Mouse (Mus musculus): ENCODE results near the gene Rps6kb2. TPM values are rescaled to one million over a fixed set of nuclear protein-coding genes. Genes with fewer than 3 reads are reported as not detected.
A peak's percentile ranks its signal among the peaks of the same experiment; 100 is the strongest.

The Rps6kb2 gene
- polyA plus RNA-seq, 1 experiment, result 35.9 TPM

GRCm38 (mm10) chr19:4114551-4114950, 48.6 kb downstream of the Rps6kb2 start:
- no peak overlapping the region for H3K27ac ChIP-seq (ENCODE audit: insufficient read depth, low read length)
- no peak overlapping the region for H3K4me3 ChIP-seq (ENCODE audit: insufficient read depth, low read length)
- TF ChIP-seq CTCF (IDR thresholded peaks at IDR 0.05; ENCODE audit: borderline replicate concordance, insufficient read depth, low read length), result no peak
- no peak for TF ChIP-seq POLR2A (IDR thresholded peaks at IDR 0.05; ENCODE audit: low read depth, low read length)
- 0 out of 2 replicates have a peak, but pooled peaks cover 2% of the 10 kb centered on the region for H3K4me1 ChIP-seq (ENCODE audit: control insufficient read depth, insufficient read depth, low read length)

GRCm38 (mm10) chr19:4113806-4114230, 49.3 kb downstream of the Rps6kb2 start:
- TF ChIP-seq POLR2A (IDR thresholded peaks at IDR 0.05; ENCODE audit: low read depth, low read length) (no peak), CTCF (IDR thresholded peaks at IDR 0.05; ENCODE audit: borderline replicate concordance, insufficient read depth, low read length) (no peak)
- H3K4me1 ChIP-seq (ENCODE audit: control insufficient read depth, insufficient read depth, low read length), result 0 out of 2 replicates have a peak, but pooled peaks cover 2% of the 10 kb centered on the region
- peak overlapping the region; percentile 21 for H3K27ac ChIP-seq (ENCODE audit: insufficient read depth, low read length)
- H3K4me3 ChIP-seq (ENCODE audit: insufficient read depth, low read length), result no peak overlapping the region

DNA sequence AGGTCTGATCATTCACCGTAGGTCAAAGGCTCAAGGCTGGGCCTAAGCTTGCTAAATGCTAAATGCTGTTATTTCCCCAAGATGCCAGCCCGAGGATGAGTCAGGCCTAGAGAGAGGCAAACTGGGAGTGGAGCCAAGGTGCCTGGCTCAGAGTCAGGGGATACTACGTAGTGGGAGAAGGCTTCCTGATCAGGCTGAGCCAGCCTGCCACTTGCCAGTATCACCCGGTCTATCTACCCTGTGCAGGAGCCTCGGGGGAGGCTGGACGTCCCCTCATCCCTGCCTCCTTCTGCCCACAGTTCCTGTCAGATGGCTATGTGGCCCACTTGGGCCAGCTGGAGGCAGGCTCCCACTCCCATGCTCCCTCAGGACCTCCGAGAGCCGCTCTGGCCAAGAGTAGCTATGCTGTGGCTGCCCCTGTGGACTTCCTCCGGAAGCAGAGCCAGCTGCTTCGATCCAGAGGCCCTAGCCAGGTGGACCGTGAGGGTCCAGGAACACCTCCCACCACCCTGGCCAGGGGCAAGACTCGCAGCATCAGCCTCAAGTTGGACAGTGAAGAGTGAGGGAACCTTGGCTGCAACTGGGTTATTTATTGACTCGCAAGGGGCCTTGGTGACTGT, 49.9 kb downstream of the Rps6kb2 start:
- H3K4me3 ChIP-seq (ENCODE audit: insufficient read depth, low read length), result no peak overlapping the region
- 0 out of 2 replicates have a peak, but pooled peaks cover 2% of the 10 kb centered on the region for H3K4me1 ChIP-seq (ENCODE audit: control insufficient read depth, insufficient read depth, low read length)
- H3K27ac ChIP-seq (ENCODE audit: insufficient read depth, low read length), result peak overlapping the region; percentile 21
- no peak for TF ChIP-seq CTCF (IDR thresholded peaks at IDR 0.05; ENCODE audit: borderline replicate concordance, insufficient read depth, low read length)
- TF ChIP-seq POLR2A (IDR thresholded peaks at IDR 0.05; ENCODE audit: low read depth, low read length), result no peak

- H3K4me3 ChIP-seq (ENCODE audit: insufficient read depth, low read length), result no peak overlapping the region
- H3K27ac ChIP-seq (ENCODE audit: insufficient read depth, low read length), result no peak overlapping the region
- H3K4me1 ChIP-seq (ENCODE audit: control insufficient read depth, insufficient read depth, low read length), result 0 out of 2 replicates have a peak, but pooled peaks cover 2% of the 10 kb centered on the region
- no peak for TF ChIP-seq CTCF (IDR thresholded peaks at IDR 0.05; ENCODE audit: borderline replicate concordance, insufficient read depth, low read length)
- TF ChIP-seq POLR2A (IDR thresholded peaks at IDR 0.05; ENCODE audit: low read depth, low read length), result no peak
These were observed 50.8 kb downstream of the Rps6kb2 start for GRCm38 (mm10) chr19:4112063-4112960.

GRCm38 (mm10) chr19:4108535-4108934, 54.6 kb downstream of the Rps6kb2 start:
- Histone ChIP-seq H3K27ac (ENCODE audit: insufficient read depth, low read length) (no peak overlapping the region), H3K4me3 (ENCODE audit: insufficient read depth, low read length) (no peak overlapping the region), H3K4me1 (ENCODE audit: control insufficient read depth, insufficient read depth, low read length) (0 out of 2 replicates have a peak, but pooled peaks cover 2% of the 10 kb centered on the region)
- TF ChIP-seq POLR2A (IDR thresholded peaks at IDR 0.05; ENCODE audit: low read depth, low read length), result no peak
- TF ChIP-seq CTCF (IDR thresholded peaks at IDR 0.05; ENCODE audit: borderline replicate concordance, insufficient read depth, low read length), result no peak

DNA sequence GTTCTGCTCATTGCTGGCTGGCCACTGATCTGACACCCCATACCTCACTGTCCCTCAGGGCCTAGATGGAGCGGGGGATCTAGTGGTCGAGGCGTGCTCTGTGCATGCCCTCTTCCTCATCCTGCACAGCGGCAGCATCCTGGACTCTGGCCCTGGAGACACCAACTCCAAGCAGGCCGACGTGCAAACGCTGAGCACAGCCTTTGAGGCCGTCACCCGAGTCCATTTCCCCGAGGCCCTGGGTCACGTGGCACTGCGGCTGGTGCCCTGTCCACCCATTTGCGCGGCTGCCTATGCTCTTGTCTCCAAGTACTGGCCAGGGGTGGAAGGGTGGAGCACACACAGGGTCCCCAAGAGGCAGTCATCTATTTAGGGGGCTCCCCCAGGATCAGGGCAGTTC, 56.5 kb downstream of the Rps6kb2 start:
- no peak for TF ChIP-seq CTCF (IDR thresholded peaks at IDR 0.05; ENCODE audit: borderline replicate concordance, insufficient read depth, low read length)
- no peak for TF ChIP-seq POLR2A (IDR thresholded peaks at IDR 0.05; ENCODE audit: low read depth, low read length)
- Histone ChIP-seq H3K4me1 (ENCODE audit: control insufficient read depth, insufficient read depth, low read length) (no peaks in the 10 kb centered on the region), H3K27ac (ENCODE audit: insufficient read depth, low read length) (no peak overlapping the region), H3K4me3 (ENCODE audit: insufficient read depth, low read length) (no peak overlapping the region)

GRCm38 (mm10) chr19:4104675-4105194, 58.4 kb downstream of the Rps6kb2 start:
- TF ChIP-seq POLR2A (IDR thresholded peaks at IDR 0.05; ENCODE audit: low read depth, low read length), result no peak
- Histone ChIP-seq H3K4me1 (ENCODE audit: control insufficient read depth, insufficient read depth, low read length) (no peaks in the 10 kb centered on the region; the same call in 1 of the 2 replicates), H3K4me3 (ENCODE audit: insufficient read depth, low read length) (no peak overlapping the region), H3K27ac (ENCODE audit: insufficient read depth, low read length) (no peak overlapping the region)

Other genes with a start within 250 kb of the Rps6kb2 start
- 3.8 and 4.3 TPM in 2 replicates for gene Aldh3b1, start 233.5 kb downstream of the Rps6kb2 start, polyA plus RNA-seq (2011; ENCODE audit: insufficient read length, low read depth, missing spikeins)
- gene Unc93b1, start 228.2 kb downstream of the Rps6kb2 start, polyA plus RNA-seq (2011; ENCODE audit: insufficient read length, low read depth, missing spikeins), result 34.5 and 44.9 TPM in 2 replicates
- gene Aldh3b3, start 204.7 kb downstream of the Rps6kb2 start, polyA plus RNA-seq (2011; ENCODE audit: insufficient read length, low read depth, missing spikeins), result not detected in 2 replicates
- not detected in 2 replicates for gene Aldh3b2, start 191.0 kb downstream of the Rps6kb2 start, polyA plus RNA-seq (2011; ENCODE audit: insufficient read length, low read depth, missing spikeins)
- gene Acy3, start 176.8 kb downstream of the Rps6kb2 start, polyA plus RNA-seq (2011; ENCODE audit: insufficient read length, low read depth, missing spikeins), result 4.9 and 7.7 TPM in 2 replicates
- not detected in 2 replicates for gene Tbx10, start 170.6 kb downstream of the Rps6kb2 start, polyA plus RNA-seq (2011; ENCODE audit: insufficient read length, low read depth, missing spikeins)
- gene Nudt8, start 162.8 kb downstream of the Rps6kb2 start, polyA plus RNA-seq (2011; ENCODE audit: insufficient read length, low read depth, missing spikeins), result 18.5 and 19.7 TPM in 2 replicates
- 2.1 TPM in 2 replicates for gene Gm49405, start 162.7 kb downstream of the Rps6kb2 start, polyA plus RNA-seq (2011; ENCODE audit: insufficient read length, low read depth, missing spikeins)
- gene Doc2g, start 160.0 kb downstream of the Rps6kb2 start, polyA plus RNA-seq (2011; ENCODE audit: insufficient read length, low read depth, missing spikeins), result 2.1 and 3.2 TPM in 2 replicates
- 64.3 and 74.1 TPM in 2 replicates for gene Ndufv1, start 150.5 kb downstream of the Rps6kb2 start, polyA plus RNA-seq (2011; ENCODE audit: insufficient read length, low read depth, missing spikeins)
- 225 and 296 TPM in 2 replicates for gene Gstp1, start 125.4 kb downstream of the Rps6kb2 start, polyA plus RNA-seq (2011; ENCODE audit: insufficient read length, low read depth, missing spikeins)
- 1.7 and 3.1 TPM in 2 replicates for gene Gstp2, start 117.3 kb downstream of the Rps6kb2 start, polyA plus RNA-seq (2011; ENCODE audit: insufficient read length, low read depth, missing spikeins)
- gene Gstp3, start 103.8 kb downstream of the Rps6kb2 start, polyA plus RNA-seq (2011; ENCODE audit: insufficient read length, low read depth, missing spikeins), result not detected in 2 replicates
- not detected in 2 replicates for gene Cabp2, start 81.8 kb downstream of the Rps6kb2 start, polyA plus RNA-seq (2011; ENCODE audit: insufficient read length, low read depth, missing spikeins)
- 25.1 and 32.1 TPM in 2 replicates for gene Cdk2ap2, start 66.2 kb downstream of the Rps6kb2 start, polyA plus RNA-seq (2011; ENCODE audit: insufficient read length, low read depth, missing spikeins)
- gene Pitpnm1, start 63.4 kb downstream of the Rps6kb2 start, polyA plus RNA-seq (2011; ENCODE audit: insufficient read length, low read depth, missing spikeins), result 14.5 and 19.5 TPM in 2 replicates
- 63.9 and 72.7 TPM in 2 replicates for gene Aip, start 37.5 kb downstream of the Rps6kb2 start, polyA plus RNA-seq (2011; ENCODE audit: insufficient read length, low read depth, missing spikeins)
- not detected in 2 replicates for gene Gpr152, start 23.6 kb downstream of the Rps6kb2 start, polyA plus RNA-seq (2011; ENCODE audit: insufficient read length, low read depth, missing spikeins)
- not detected in 2 replicates for gene Cabp4, start 19.3 kb downstream of the Rps6kb2 start, polyA plus RNA-seq (2011; ENCODE audit: insufficient read length, low read depth, missing spikeins)
- gene Coro1b, start 14.7 kb downstream of the Rps6kb2 start, polyA plus RNA-seq (2011; ENCODE audit: insufficient read length, low read depth, missing spikeins), result 143 and 179 TPM in 2 replicates
- gene Ptprcap, start 9.8 kb downstream of the Rps6kb2 start, polyA plus RNA-seq (2011; ENCODE audit: insufficient read length, low read depth, missing spikeins), result 0.50 TPM in 1 of 2 replicates, not detected in the other
- gene Carns1, start 12.1 kb upstream of the Rps6kb2 start, polyA plus RNA-seq (2011; ENCODE audit: insufficient read length, low read depth, missing spikeins), result 3.3 and 4.4 TPM in 2 replicates
- 0.25 and 0.42 TPM in 2 replicates for gene Tbc1d10c, start 27.9 kb upstream of the Rps6kb2 start, polyA plus RNA-seq (2011; ENCODE audit: insufficient read length, low read depth, missing spikeins)
- 327 and 340 TPM in 2 replicates for gene Ppp1ca, start 28.7 kb upstream of the Rps6kb2 start, polyA plus RNA-seq (2011; ENCODE audit: insufficient read length, low read depth, missing spikeins)
- gene Rad9a, start 38.3 kb upstream of the Rps6kb2 start, polyA plus RNA-seq (2011; ENCODE audit: insufficient read length, low read depth, missing spikeins), result 25.5 and 32.3 TPM in 2 replicates
- gene Clcf1, start 50.9 kb upstream of the Rps6kb2 start, polyA plus RNA-seq (2011; ENCODE audit: insufficient read length, low read depth, missing spikeins), result 15.2 and 16.8 TPM in 2 replicates
- gene AC109138.7, start 51.0 kb upstream of the Rps6kb2 start, polyA plus RNA-seq (2011; ENCODE audit: insufficient read length, low read depth, missing spikeins), result not detected in 2 replicates
- gene Pold4, start 68.5 kb upstream of the Rps6kb2 start, polyA plus RNA-seq (2011; ENCODE audit: insufficient read length, low read depth, missing spikeins), result 55.2 and 55.8 TPM in 2 replicates
- gene Ssh3, start 105.8 kb upstream of the Rps6kb2 start, polyA plus RNA-seq (2011; ENCODE audit: insufficient read length, low read depth, missing spikeins), result 14.0 and 22.5 TPM in 2 replicates
- gene Ankrd13d, start 119.8 kb upstream of the Rps6kb2 start, polyA plus RNA-seq (2011; ENCODE audit: insufficient read length, low read depth, missing spikeins), result 5.7 and 7.3 TPM in 2 replicates
- gene Grk2, start 142.9 kb upstream of the Rps6kb2 start, polyA plus RNA-seq (2011; ENCODE audit: insufficient read length, low read depth, missing spikeins), result 40.5 and 41.6 TPM in 2 replicates
- gene Kdm2a, start 234.9 kb upstream of the Rps6kb2 start, polyA plus RNA-seq (2011; ENCODE audit: insufficient read length, low read depth, missing spikeins), result 78.1 and 90.4 TPM in 2 replicates